Mouse (Mus musculus): ENCODE results near the gene B4galnt2.

DNA sequence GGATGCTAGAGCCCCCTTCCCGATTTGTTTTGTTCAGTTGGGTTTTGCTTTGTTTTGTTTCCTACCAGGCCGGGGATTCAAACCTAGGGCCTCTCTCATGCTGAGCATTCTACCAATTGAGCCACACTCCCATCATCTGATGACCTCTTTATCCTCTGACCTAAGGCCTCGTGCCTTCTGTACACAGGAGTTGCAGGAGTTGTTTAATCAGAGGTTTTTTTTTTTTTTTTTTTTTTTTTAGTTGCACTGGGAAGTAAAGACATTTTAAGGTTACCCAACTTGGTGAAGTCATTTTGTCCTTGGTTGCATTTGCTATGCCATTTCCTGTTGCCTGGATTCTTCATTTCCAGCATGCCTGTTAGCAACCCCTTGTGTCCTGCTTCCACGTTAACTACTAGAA lies 45.2 kb downstream of the B4galnt2 start:
- no peak for TF ChIP-seq POLR2A (IDR thresholded peaks at IDR 0.05; ENCODE audit: low read depth, low read length)
- no peak for TF ChIP-seq ELF1 (IDR thresholded peaks at IDR 0.05; ENCODE audit: low read depth, low read length)
- TF ChIP-seq CTCF (conservative IDR thresholded peaks at IDR 0.05 in 1 of 2, IDR thresholded peaks at IDR 0.05 in 1 of 2; ENCODE audit: low read depth in 2 of 2, low read length in 2 of 2): no peak
- no peak for TF ChIP-seq MEF2A (IDR thresholded peaks at IDR 0.05; ENCODE audit: borderline replicate concordance, low read depth, low read length)
- TF ChIP-seq MAX (IDR thresholded peaks at IDR 0.05; ENCODE audit: low read length): no peak
- no peak for TF ChIP-seq EP300 (IDR thresholded peaks at IDR 0.05; ENCODE audit: low read length)
- no peak for TF ChIP-seq HCFC1 (IDR thresholded peaks at IDR 0.05; ENCODE audit: low read depth, low read length)
- TF ChIP-seq RAD21 (IDR thresholded peaks at IDR 0.05; ENCODE audit: low read depth, low read length): no peak
- no peak for TF ChIP-seq TCF12 (IDR thresholded peaks at IDR 0.05; ENCODE audit: low read depth, low read length)
- TF ChIP-seq ETS1 (conservative IDR thresholded peaks at IDR 0.05; ENCODE audit: low read depth, low read length): no peak

All from CH12.LX (cell line).